Mouse (Mus musculus) heart, embryonic 12.5 days (tissue): ENCODE results near the gene Cep170. TPM values are rescaled to one million over a fixed set of nuclear protein-coding genes. Genes with fewer than 3 reads are reported as not detected.

Experiments used
- ATAC-seq: fragments of 200-750 bp; cut with Nextera tagmentation; 2 replicates; pipeline ENCODE4 v1.8.0; 2017; ENCODE audit warnings: moderate TSS enrichment, moderate library complexity; ENCODE audit not compliant: insufficient number of reproducible peaks, low FRiP score
- H3K27ac ChIP-seq: fragments of 300-500 bp; sonication (generic); 2 replicates; pipeline ENCODE4 v1.5.1; 2016; ENCODE audit warnings: mild to moderate bottlenecking, moderate library complexity; ENCODE audit not compliant: poor library complexity, severe bottlenecking
- H3K27me3 ChIP-seq: fragments of 300-500 bp; sonication (generic); replicated peaks from 2 replicates; pipeline ENCODE4 v1.6.1; 2016; ENCODE audit warnings: mild to moderate bottlenecking, moderate library complexity
- H3K36me3 ChIP-seq: fragments of 300-500 bp; sonication (generic); 2 replicates; pipeline ENCODE4 v1.6.1; 2016; ENCODE audit warnings: mild to moderate bottlenecking, moderate library complexity
- H3K4me1 ChIP-seq: fragments of 300-500 bp; sonication (generic); replicated peaks from 2 replicates; pipeline ENCODE4 v1.6.1; 2016; ENCODE audit warnings: mild to moderate bottlenecking
- H3K4me2 ChIP-seq: fragments of 300-500 bp; sonication (generic); 2 replicates; pipeline ENCODE4 v1.6.1; 2016; ENCODE audit warnings: mild to moderate bottlenecking, moderate library complexity
- H3K4me3 ChIP-seq: fragments of 300-500 bp; sonication (generic); 2 replicates; pipeline ENCODE4 v1.5.1; 2016; ENCODE audit warnings: mild to moderate bottlenecking
- H3K9ac ChIP-seq: fragments of 300-500 bp; sonication (generic); 2 replicates; pipeline ENCODE4 v1.6.1; 2016; ENCODE audit warnings: mild to moderate bottlenecking, moderate library complexity
- H3K9me3 ChIP-seq: fragments of 300-500 bp; sonication (generic); replicated peaks from 2 replicates; pipeline ENCODE4 v1.6.1; 2016; ENCODE audit warnings: mild to moderate bottlenecking, moderate library complexity
- WGBS: fragments of 180-500 bp; shearing (Covaris S2); methylation state at CpG from one replicate; pipeline ENCODE4 v1.1.7; 2016; 5-methylcytosine and 5-hydroxymethylcytosine counted together
- microRNA counts: library from miRNA; unstranded; fragments of <30 nt; microRNA quantifications from one replicate; lab custom pipeline; 2017
- microRNA-seq: library from miRNA; unstranded; fragments of <30 nt; microRNA quantifications from one replicate; pipeline ENCODE4, GENCODE M21; 2017
- polyA plus RNA-seq: library from polyadenylated mRNA; unstranded; fragments of >200 nt; fragmentation: Nextera tagmentation; extraction: Ambion mirVana; gene quantifications from 2 replicates; pipeline ENCODE4 v1.2.1, GENCODE M21; 2016

Cep170 gene
- polyA plus RNA-seq, 1 experiment from 2014 or later = 29.6 TPM

DNA sequence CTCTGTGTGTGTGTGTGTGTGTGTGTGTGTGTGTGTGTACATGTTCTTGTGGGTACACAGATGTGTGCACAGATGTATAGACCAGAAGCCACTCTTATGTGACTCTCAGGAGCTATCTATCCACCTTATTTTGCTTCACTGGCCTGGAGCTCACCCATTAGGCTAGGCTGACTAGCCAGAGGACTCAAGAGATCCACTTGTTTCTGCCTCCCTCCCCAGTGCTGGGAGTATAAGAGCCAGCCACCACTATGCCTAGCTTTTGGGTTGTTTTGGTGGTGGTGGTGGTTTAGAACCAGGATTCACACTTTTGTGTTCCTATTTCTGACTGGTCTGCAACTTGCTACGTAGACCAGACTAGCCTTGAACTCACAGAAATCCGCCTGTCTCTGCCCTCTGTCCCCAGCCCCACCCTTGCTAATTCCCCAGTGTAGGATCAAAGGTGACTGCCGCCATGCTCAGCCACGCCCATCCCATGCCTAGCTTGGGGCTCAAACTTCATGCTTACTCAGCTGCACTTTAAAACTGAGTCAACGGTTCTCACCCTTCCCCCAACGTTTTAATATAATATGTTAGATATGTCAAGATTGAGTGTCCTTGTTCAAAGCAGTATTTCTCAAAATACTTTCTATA lies 125.5 kb downstream of the Cep170 start:
- no peak overlapping the region for H3K4me2 ChIP-seq
- 0 out of 2 replicates have a peak, but pooled peaks cover 3% of the 10 kb centered on the region for H3K9me3 ChIP-seq
- ATAC-seq = no peak
- WGBS = 83% methylated on average over 6 of the region's 6 CpGs
- H3K4me3 ChIP-seq = no peak overlapping the region
- H3K9ac ChIP-seq = no peak overlapping the region
- no peak overlapping the region for H3K27ac ChIP-seq
- H3K36me3 ChIP-seq = no peaks in the 10 kb centered on the region
- H3K27me3 ChIP-seq = no peaks in the 10 kb centered on the region
- no peaks in the 10 kb centered on the region for H3K4me1 ChIP-seq

MicroRNAs encoded within 50 kb of the gene (microRNA counts, 519-probe panel; counts per million panel counts)
- 4,878 counts per million, percentile 52 among the panel's probes with 10 or more counts for microRNA mmu-miR-350 (lab: Ali Mortazavi, UCI)

Small RNA genes within 50 kb of the gene (microRNA-seq; reads per million reads assigned to microRNA genes)
- gene Mir350 = 680 reads per million, percentile 76 among the genes with 10 or more reads in this experiment

Other genes starting within 250 kb of the Cep170 start
- gene Sdccag8, start 593 bp upstream of the Cep170 start, polyA plus RNA-seq = 9.0 and 10.0 TPM in 2 replicates